Mouse (Mus musculus) macrophage (primary cell): ENCODE results near the gene Lexm. TPM values are rescaled to one million over a fixed set of nuclear protein-coding genes. Genes with fewer than 3 reads are reported as not detected.
A peak's percentile ranks its signal among the peaks of the same experiment; 100 is the strongest.

Source experiments
- H3K27ac ChIP-seq: fragments of 350-480 bp; formaldehyde crosslinking; 2 replicates; pipeline ENCODE4 v1.9.0; 2021
- H3K36me3 ChIP-seq: fragments of 350-480 bp; formaldehyde crosslinking; 2 replicates; pipeline ENCODE4 v1.9.0; 2021; ENCODE audit errors: inconsistent target
- H3K4me3 ChIP-seq: fragments of 350-480 bp; formaldehyde crosslinking; 2 replicates; pipeline ENCODE4 v1.9.0; 2021; ENCODE audit errors: inconsistent target
- H3K79me2 ChIP-seq: fragments of 350-480 bp; formaldehyde crosslinking; 2 replicates; pipeline ENCODE4 v1.9.0; 2021; ENCODE audit errors: inconsistent target
- WGBS: methylation state at CpG from one replicate; pipeline ENCODE4 v1.1.7; 2026; ENCODE audit warnings: inconsistent platforms; ENCODE audit not compliant: missing documents; 5-methylcytosine and 5-hydroxymethylcytosine counted together
- polyA plus RNA-seq: library from polyadenylated mRNA; stranded (reverse); fragments of 250-400 nt; gene quantifications from 3 replicates; pipeline ENCODE4 v1.2.4, GENCODE M21; 2018; ENCODE audit warnings: inconsistent platforms

Gene Lexm
- polyA plus RNA-seq, 1 experiment from 2014 or later = not detected

DNA sequence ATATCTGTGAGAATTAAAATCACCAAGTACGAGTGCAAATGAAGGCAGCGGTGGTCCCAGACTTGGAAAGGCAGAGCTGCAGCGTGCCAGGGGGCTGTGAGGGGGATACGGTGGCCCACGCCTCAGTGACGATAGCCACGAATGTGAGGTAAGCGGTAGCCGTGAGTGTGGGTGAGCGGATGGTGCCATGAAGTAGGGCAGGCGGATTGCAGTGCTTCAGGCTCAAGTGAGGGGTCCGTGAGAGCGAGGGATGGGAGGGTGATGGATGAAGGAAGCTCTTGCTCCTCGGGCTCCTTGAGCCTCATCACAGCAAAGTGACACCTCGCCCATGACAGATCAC, 35.2 kb downstream of the Lexm start:
- WGBS = 94% methylated on average over 15 of the region's 15 CpGs
- H3K79me2 ChIP-seq = no peaks in the 10 kb centered on the region
- H3K27ac ChIP-seq = no peak overlapping the region
- H3K36me3 ChIP-seq = peaks cover 16% of the 10 kb centered on the region; the same call in 1 of the 2 replicates
- H3K4me3 ChIP-seq = no peak overlapping the region

DNA sequence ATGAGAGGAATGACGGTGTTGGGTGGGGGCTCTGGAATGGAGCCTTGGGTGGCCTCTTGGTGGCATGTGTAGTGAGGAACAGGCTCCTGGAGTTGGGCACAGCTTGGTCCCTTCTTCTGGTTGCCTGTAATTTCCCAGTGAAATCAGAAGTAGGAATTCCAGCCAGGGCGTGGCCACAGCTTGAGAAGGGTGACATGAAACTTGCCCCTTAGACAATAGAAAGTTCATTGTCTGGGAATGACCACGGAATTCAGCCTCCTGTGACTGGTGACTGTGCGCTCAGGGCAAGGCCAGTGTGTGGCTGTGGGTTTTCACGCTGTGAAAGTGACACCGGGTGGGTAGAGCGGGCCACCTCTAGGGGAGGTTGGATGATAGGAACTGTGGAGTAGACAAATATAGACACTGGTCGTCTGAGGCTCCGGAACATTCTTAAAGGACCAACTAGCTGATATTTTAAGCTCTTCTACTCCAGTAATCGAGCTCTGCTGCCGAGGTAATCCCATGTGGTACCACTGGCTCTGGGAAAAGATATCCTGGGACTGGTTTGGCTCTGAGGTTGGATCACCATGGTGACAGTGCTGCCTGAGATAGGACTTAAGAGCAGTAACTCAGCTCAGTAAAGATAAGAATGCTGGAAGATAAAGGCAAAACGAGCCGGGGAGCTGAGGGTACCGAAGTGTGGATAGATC, 35.7 kb downstream of the Lexm start:
- H3K36me3 ChIP-seq = peaks cover 10% of the 10 kb centered on the region; the same call in 1 of the 2 replicates
- H3K4me3 ChIP-seq = no peak overlapping the region
- WGBS = 96% methylated on average over 14 of the region's 14 CpGs
- H3K27ac ChIP-seq = no peak overlapping the region
- H3K79me2 ChIP-seq = no peaks in the 10 kb centered on the region

DNA sequence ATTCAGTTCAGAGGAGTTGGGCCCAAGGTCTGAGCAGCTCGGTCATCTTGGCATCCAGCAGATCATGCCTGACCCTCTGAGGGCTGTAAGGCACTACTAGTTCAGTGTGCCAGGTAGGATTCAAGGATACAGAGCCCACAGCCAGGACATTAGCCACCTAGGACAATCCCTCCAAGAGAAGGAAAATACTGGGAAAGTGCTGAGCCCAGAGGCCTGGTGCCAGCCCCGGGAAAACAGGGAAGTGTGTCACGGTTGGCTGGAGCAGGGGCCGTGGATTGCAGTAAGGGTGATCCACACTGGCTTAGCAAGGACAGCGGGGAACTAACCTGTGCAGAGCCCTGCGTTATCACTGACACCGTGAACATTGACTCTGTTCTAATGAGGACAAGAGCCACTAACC, 39.5 kb downstream of the Lexm start:
- H3K79me2 ChIP-seq = no peaks in the 10 kb centered on the region
- H3K36me3 ChIP-seq = peaks cover 16% of the 10 kb centered on the region; the same call in 1 of the 2 replicates
- no peak overlapping the region for H3K4me3 ChIP-seq
- no peak overlapping the region for H3K27ac ChIP-seq
- WGBS = 97% methylated on average over 7 of the region's 7 CpGs

DNA sequence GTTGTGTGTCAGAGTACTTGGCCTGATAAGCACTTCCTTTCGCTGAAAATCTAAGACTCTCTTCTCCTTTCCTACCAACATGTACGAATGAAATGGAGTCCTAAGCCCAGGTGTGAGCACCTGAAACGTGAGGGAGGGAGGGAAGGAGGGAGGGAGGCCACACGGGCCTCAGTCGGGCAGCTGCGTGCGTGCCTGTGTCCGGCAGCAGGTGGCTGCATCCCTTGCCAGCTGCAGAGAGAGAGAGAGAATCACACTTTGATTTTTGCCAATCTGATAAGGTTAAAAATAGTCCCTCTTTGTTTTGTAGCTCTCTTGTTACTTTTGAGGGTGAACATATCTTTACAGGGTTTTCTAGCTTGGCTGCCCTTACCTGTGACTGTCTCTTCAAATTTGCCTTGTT, 42.0 kb downstream of the Lexm start:
- WGBS = 93% methylated on average over 8 of the region's 8 CpGs
- H3K79me2 ChIP-seq = peaks cover 6% of the 10 kb centered on the region; the same call in 1 of the 2 replicates
- H3K27ac ChIP-seq = no peak overlapping the region
- peaks cover 16% of the 10 kb centered on the region; the same call in 1 of the 2 replicates for H3K36me3 ChIP-seq
- no peak overlapping the region for H3K4me3 ChIP-seq

DNA sequence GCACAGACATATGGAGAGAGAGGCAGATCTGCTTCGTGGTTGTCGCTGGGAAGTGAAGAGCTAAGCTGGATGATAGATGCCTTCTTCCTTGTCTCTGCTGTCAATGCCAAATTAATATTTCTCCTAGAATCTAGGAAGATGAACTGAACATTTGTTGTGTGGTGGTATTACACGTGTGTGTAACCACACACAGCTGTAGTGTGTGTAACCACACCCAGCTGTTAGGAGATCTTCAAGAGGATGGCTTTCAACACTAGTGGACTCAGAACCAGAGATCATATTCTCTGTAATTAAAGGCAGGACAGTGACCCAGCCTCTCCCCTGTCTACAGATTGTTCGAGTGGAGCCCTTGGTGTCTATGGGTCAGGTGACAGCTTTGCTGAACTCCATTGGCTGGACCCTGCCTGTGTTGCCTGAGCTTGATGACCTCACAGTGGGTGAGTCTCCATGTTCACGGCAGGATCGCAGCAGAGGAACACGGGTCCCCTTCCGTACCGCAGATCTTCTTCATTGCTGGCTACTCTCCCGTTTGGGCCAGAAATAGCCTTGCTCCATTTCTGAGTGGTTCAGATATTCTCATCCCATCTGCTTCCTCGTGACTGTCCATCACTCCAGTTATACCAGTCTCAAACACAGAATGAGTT, 45.8 kb downstream of the Lexm start:
- 92% methylated on average over 11 of the region's 11 CpGs for WGBS
- Histone ChIP-seq H3K36me3 (peaks cover 15% of the 10 kb centered on the region; the same call in 1 of the 2 replicates), H3K4me3 (no peak overlapping the region), H3K79me2 (peaks cover 33% of the 10 kb centered on the region; the same call in 1 of the 2 replicates), H3K27ac (no peak overlapping the region)

DNA sequence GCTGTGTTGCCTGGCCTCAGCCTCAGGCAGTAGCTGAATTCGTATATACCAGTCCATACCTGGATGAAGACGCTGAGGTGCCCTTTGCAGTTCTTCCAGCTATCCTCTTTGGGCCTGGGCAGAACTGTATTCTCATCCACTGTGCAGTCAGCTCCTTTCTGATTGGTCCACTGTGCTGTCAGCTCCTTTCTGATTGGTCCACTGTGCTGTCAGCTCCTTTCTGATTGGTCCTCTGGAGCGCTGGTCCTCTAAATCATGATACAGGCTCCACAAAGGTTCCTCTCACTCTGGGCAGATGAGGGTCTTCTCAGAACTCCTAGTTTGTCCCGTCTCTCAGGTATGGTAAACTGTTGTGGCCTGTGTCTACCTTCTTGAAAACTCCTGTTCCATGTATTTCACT, 47.4 kb downstream of the Lexm start:
- peaks cover 33% of the 10 kb centered on the region; the same call in 1 of the 2 replicates for H3K79me2 ChIP-seq
- H3K27ac ChIP-seq = no peak overlapping the region
- H3K4me3 ChIP-seq = no peak overlapping the region
- peaks cover 15% of the 10 kb centered on the region; the same call in 1 of the 2 replicates for H3K36me3 ChIP-seq
- whole genome bisulfite sequencing = 93% methylated on average over 4 of the region's 4 CpGs

DNA sequence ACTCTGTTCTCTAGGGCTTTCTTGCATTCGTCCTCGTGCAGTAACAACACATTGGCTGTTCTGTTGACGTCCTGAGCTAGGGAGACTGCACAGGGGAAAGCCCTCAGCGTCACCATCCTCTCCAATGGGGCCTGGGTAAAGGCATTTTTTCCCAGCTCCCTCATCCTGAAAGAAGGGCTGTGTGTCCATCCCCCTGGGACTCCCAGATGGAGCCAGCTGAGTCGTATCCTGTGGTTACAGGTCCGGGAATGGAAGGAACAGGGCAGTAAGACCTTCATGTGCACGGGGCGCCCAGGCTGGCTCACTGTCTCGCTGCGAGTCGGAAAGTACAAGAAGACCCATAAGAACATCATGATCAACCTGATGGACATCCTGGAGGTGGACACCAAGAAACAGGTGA, 52.9 kb downstream of the Lexm start:
- Histone ChIP-seq H3K4me3 (no peak overlapping the region), H3K36me3 (peaks cover 1% of the 10 kb centered on the region; the same call in 1 of the 2 replicates), H3K79me2 (peaks cover 18% of the 10 kb centered on the region; the same call in 1 of the 2 replicates), H3K27ac (no peak overlapping the region)
- WGBS = 96% methylated on average over 11 of the region's 11 CpGs

DNA sequence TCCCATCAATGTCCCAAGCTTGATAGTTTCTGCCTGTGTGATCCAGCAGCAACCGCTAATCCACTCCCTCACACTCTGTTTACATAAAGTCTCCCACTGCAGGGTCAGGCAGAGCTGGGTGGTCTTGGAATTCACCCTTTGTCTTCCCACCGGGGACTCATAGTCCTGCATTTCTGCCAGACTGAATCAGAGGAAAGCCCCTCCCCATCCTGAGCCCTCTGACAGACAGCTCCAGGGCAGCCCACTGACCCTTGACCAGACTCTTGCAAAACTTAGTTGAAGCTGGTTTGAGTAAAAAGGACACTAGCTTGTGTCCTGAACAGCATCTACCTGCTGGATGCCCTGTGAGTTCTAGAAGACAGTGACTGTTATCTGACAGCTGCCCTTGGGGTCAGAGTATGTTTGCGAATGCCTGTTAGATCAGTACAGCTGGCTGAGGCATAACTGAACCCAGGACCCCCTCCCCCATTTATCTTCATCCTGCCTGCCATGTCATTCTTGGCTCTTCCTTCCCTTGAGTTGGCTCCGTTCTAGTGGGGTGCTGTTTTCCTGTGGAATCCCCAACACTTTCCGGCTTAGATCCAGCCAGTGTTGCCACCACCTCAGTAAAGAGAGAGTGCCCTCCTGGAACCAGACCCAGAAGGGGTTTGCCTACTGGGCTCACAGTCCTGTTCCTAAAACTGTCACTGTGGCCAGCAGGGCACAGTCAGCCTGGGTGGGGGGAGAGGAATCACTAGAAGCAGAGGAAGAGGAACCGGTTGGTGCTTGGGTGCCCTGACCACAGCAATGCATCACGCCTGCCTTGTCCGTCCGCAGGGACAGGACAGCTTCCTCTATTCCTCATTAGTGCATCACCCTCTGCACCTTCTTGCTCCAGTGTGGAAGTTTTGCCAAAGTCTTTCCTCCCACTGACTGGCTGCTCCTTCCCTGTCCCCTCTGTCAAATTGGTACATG, 53.9 kb downstream of the Lexm start:
- no peaks in the 10 kb centered on the region for H3K36me3 ChIP-seq
- no peak overlapping the region for H3K4me3 ChIP-seq
- 31% methylated on average over 9 of the region's 9 CpGs for WGBS
- H3K79me2 ChIP-seq = peaks cover 11% of the 10 kb centered on the region; the same call in 1 of the 2 replicates
- no peak overlapping the region for H3K27ac ChIP-seq

DNA sequence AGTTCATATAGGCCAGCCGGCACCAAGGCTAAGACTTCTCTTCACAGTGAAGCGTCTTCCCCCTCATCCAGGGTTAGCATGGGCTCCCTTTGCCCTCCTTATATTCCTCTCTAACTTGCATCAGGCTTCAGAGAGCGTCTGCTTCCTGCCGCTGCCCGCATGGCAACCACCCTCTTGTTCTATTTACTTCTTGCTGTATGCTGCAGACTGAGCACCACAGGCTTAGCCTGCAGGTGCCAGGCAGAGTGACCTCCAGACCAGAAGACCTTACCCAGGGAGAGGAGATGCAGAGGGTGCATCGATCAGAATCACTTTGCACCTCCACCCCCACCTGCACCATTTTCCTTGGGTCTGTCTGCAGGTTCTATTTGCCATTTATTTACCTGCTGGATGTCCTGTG, 55.0 kb downstream of the Lexm start:
- H3K36me3 ChIP-seq = no peaks in the 10 kb centered on the region
- 16% methylated on average over 6 of the region's 6 CpGs for WGBS
- peak overlapping the region; percentile 76 for H3K4me3 ChIP-seq
- no peaks in the 10 kb centered on the region; the same call in 1 of the 2 replicates for H3K79me2 ChIP-seq
- peak overlapping the region; percentile 37; the same call in 1 of the 2 replicates for H3K27ac ChIP-seq

DNA sequence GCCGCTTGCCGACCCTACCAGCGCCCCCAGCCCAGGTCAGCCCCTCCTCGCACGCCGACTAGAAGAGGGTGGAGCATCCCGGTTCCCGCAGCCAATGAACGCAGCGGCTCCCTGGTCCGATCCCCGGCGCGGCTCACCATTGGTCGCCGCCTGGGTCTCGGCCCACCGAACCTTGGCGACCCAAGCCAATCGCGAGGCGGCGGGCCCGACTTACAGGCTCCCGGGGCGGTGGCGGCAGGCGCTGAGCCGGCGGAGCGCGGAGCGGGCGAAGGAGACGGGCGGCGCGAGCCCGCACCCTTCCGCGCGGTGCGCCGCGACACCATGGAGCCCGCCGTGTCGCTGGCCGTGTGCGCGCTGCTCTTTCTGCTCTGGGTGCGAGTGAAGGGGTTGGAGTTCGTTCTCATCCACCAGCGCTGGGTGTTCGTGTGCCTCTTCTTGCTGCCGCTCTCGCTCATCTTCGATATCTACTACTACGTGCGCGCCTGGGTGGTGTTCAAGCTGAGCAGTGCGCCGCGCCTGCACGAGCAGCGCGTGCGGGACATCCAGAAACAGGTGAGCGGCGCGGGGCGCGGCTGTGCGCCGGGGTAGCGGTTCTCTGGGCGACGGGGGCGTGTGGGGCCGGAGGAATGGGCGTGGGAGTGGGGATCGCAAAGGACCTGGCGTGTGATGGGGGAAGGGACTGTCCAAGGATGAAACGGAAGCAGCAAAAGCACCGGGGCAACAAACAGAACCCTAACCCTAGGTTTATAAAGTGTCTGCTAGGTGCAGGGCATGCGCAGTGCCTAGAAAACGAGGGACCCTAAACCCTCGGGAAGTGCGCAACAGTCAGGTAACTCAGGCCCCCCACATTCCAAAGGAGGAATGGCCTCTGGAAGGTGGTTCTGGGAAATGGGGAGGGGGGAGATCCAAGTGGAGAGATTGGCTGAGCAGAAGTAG, 55.9 kb downstream of the Lexm start, which contains the start of gene Dhcr24:
Dhcr24 (plus strand) TSS at position 193 of the 936 bp plus-strand sequence.
- Histone ChIP-seq H3K4me3 (peak within 1 kb of the TSS; percentile 76), H3K79me2 (no peaks in the 10 kb centered on the region; the same call in 1 of the 2 replicates), H3K36me3 (no peaks in the 10 kb centered on the region), H3K27ac (peak within 1 kb of the TSS; percentile 65)
- 1% methylated on average over 88 of the region's 89 CpGs for WGBS

DNA sequence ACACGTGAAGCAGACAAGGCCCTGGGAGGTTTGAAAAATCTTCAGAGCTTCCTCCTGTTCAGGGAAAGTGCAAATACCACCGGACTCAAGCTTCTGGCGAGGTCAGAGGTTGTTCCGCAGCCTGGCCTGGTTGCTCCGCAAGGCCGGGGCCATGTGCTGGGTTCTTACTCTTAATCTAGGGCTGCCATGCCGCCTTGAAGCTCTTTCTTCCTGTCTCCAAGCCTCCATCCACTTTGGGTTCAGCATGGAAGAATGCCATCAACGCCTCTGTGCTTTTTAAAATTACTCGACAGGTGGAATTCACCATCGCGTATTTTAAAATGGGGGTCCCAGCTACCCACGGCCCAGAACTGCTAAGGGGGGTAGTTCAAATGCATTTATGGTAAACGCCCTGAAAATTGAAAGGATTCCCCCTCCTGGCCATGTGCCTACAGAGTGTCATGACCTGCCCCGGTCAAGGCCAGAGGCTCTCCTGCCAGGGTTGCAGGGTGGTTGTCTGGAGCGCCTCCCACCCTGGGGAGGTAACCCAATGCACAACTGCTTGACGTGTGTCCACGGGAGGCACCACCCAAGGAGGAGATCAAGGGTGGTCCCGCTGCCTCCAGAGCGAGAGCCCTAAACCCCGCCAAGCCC, 56.7 kb downstream of the Lexm start:
- 16% methylated on average over 20 of the region's 20 CpGs for WGBS
- H3K27ac ChIP-seq = peak overlapping the region; percentile 65
- peak overlapping the region; percentile 19 for H3K4me3 ChIP-seq
- no peaks in the 10 kb centered on the region for H3K36me3 ChIP-seq
- H3K79me2 ChIP-seq = no peaks in the 10 kb centered on the region; the same call in 1 of the 2 replicates

DNA sequence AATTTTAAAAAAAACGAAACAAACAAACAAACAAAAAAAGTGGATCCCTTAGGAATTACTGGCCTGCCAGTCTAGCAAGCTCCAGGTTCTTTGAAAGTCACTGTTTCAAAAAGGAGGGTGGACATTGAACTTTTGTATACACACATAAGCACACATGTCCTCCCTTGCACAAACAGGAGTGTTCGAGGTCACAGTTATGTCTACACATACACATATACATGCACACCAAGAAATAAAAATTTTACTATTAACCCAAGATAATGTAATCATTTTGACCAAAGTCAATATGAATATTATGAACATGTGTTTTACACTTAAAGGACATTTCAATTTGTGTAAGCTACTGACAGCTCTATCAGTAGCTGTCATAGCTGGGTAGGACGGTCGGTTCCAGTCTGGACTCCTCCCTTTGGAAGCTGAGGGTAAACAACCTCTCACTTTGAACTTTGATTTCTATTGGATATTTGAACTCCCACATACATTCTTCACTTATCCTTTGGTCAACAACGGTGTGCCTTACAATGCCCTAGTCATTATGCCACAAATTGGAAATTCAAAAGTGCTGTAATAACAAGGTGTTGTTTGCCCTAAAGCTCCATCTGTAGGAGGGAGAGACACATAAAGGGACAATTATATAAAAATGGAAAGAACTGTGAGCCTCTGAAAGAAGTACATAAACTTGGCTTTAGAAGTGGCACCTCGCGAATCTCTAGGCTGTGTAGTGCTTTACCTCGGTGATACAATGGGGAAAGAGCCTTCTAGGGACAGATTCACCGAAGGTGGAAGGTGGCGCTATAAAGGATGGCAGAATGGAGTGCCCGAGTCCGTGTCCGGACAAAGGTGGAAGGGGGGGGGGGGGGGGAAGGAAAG, 57.5 kb downstream of the Lexm start:
- Histone ChIP-seq H3K79me2 (no peaks in the 10 kb centered on the region; the same call in 1 of the 2 replicates), H3K36me3 (no peaks in the 10 kb centered on the region), H3K4me3 (no peak overlapping the region), H3K27ac (no peak overlapping the region)
- WGBS = 63% methylated on average over 13 of the region's 13 CpGs
